Mouse (Mus musculus): ENCODE results near the gene Rps12-ps3. TPM values are rescaled to one million over a fixed set of nuclear protein-coding genes. Genes with fewer than 3 reads are reported as not detected.

Gene Rps12-ps3
- total and polyA plus RNA-seq, 3 experiments, result 662 to 4,283 TPM; not detected in 1

DNA sequence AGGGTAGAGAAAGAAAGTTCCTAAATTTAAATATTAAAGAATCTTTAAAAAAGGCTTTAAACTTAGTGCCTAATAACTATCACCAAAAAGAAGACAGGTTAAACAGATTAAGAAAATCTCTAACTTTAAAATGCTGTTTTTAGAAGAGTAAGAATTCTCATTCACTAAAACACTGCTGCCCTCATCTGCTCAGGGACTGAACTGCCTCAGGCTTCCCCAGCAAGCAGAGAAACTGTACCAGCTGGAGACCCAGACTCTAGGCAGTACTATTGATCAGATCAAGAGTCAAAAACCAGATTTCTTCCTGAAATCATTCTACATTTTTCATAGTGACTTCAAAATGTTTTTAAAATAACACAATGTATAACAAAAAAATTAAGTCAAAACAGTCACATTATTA lies 5.5 kb upstream of the Rps12-ps3 start:
- H3K4me3 ChIP-seq (ENCODE audit: control insufficient read depth in 1 of 2, insufficient read depth in 1 of 2, low read depth in 2 of 2, low read length in 2 of 2), result no peak overlapping the region
- H3K27ac ChIP-seq (ENCODE audit: control insufficient read depth, low read depth, low read length), result no peak overlapping the region
- no peaks in the 10 kb centered on the region for H3K27me3 ChIP-seq (ENCODE audit: control insufficient read depth in 1 of 2, insufficient read depth in 2 of 2, low read length in 2 of 2)
- no peaks in the 10 kb centered on the region for H3K4me1 ChIP-seq (ENCODE audit: control insufficient read depth in 1 of 2, insufficient read depth in 2 of 2, low read length in 2 of 2)
- TF ChIP-seq CTCF (IDR thresholded peaks at IDR 0.05 in 2 of 3, conservative IDR thresholded peaks at IDR 0.05 in 1 of 3; ENCODE audit: control insufficient read depth in 1 of 3, insufficient read depth in 1 of 3, low read depth in 2 of 3, low read length in 3 of 3, poor library complexity in 1 of 3, severe bottlenecking in 1 of 3), result peak; percentile 28 to 61 (median 41); a peak in 5 of 6 replicates
- peak; percentile 47 for TF ChIP-seq SMC3 (IDR thresholded peaks at IDR 0.05; ENCODE audit: low read depth, low read length)
- peak; percentile 41 for TF ChIP-seq RAD21 (IDR thresholded peaks at IDR 0.05; ENCODE audit: low read depth, low read length)
- TF ChIP-seq ZMIZ1 (IDR thresholded peaks at IDR 0.05; ENCODE audit: low read depth, low read length), result no peak
- peak; percentile 24 for TF ChIP-seq ZC3H11A (IDR thresholded peaks at IDR 0.05; ENCODE audit: low read depth, low read length)
- DNase-seq (ENCODE audit: low read depth, low spot score), result peak; percentile 56
- H3K9ac ChIP-seq (ENCODE audit: control insufficient read depth, low read depth, low read length, poor library complexity, severe bottlenecking), result no peak overlapping the region
- H3K36me3 ChIP-seq (ENCODE audit: control insufficient read depth in 1 of 2, insufficient read depth in 2 of 2, low read length in 2 of 2), result peaks cover 20 to 79% of the 10 kb centered on the region in 2 experiments
- peaks cover 55% of the 10 kb centered on the region for H3K79me2 ChIP-seq (ENCODE audit: control insufficient read depth, insufficient read depth, low read length, poor library complexity)
- no peaks in the 10 kb centered on the region for H3K9me3 ChIP-seq (replicated peaks; ENCODE audit: insufficient read depth, low read length)

DNA sequence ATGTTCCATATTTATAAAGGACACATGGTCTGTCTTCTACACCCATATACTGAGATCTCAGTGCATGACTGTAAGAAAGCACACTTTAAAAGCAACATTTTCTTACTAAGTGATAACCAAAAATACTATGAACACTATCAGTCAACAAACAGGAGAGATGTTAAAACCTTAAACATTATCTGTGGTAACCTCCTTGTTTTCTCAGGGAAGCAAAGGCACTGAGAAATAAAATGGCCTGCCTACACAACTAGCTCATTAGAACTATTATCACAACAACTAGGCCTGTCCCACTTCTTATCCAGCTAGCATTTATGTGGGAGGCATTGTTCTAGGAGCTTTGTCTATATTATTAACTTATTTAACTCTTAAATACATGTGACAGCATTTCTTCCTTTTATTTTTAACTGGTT lies 8.7 kb downstream of the Rps12-ps3 start:
- no peak overlapping the region for H3K27ac ChIP-seq (ENCODE audit: control insufficient read depth, low read depth, low read length)
- H3K9ac ChIP-seq (ENCODE audit: control insufficient read depth, low read depth, low read length, poor library complexity, severe bottlenecking), result no peak overlapping the region
- H3K9me3 ChIP-seq (replicated peaks; ENCODE audit: insufficient read depth, low read length), result no peaks in the 10 kb centered on the region
- DNase-seq (ENCODE audit: low read depth, low spot score), result peak; percentile 82
- no peak overlapping the region for H3K4me3 ChIP-seq (ENCODE audit: control insufficient read depth in 1 of 2, insufficient read depth in 1 of 2, low read depth in 2 of 2, low read length in 2 of 2)
- H3K4me1 ChIP-seq (ENCODE audit: control insufficient read depth in 1 of 2, insufficient read depth in 2 of 2, low read length in 2 of 2), result peaks cover 18 to 64% of the 10 kb centered on the region in 2 experiments
- peaks cover 71 to 76% of the 10 kb centered on the region in 2 experiments for H3K36me3 ChIP-seq (ENCODE audit: control insufficient read depth in 1 of 2, insufficient read depth in 2 of 2, low read length in 2 of 2)
- no peaks in the 10 kb centered on the region for H3K27me3 ChIP-seq (ENCODE audit: control insufficient read depth in 1 of 2, insufficient read depth in 2 of 2, low read length in 2 of 2)
- peaks cover 57% of the 10 kb centered on the region for H3K79me2 ChIP-seq (ENCODE audit: control insufficient read depth, insufficient read depth, low read length, poor library complexity)
- TF ChIP-seq MXI1 (IDR thresholded peaks at IDR 0.05; ENCODE audit: low read depth, low read length), result peak; percentile 95
- no peak for TF ChIP-seq UBTF (IDR thresholded peaks at IDR 0.05; ENCODE audit: borderline replicate concordance, insufficient read depth, low read depth, low read length)
- no peak for TF ChIP-seq MAZ (IDR thresholded peaks at IDR 0.05; ENCODE audit: low read depth, low read length)
- TF ChIP-seq CHD1 (IDR thresholded peaks at IDR 0.05; ENCODE audit: low read depth, low read length), result peak; percentile 81; the same call in 1 of the 2 replicates
- TF ChIP-seq CTCF (IDR thresholded peaks at IDR 0.05 in 2 of 3, conservative IDR thresholded peaks at IDR 0.05 in 1 of 3; ENCODE audit: control insufficient read depth in 1 of 3, insufficient read depth in 1 of 3, low read depth in 2 of 3, low read length in 3 of 3, poor library complexity in 1 of 3, severe bottlenecking in 1 of 3), result no peak
- TF ChIP-seq RCOR1 (IDR thresholded peaks at IDR 0.05; ENCODE audit: low read depth, low read length), result peak; percentile 90
- TF ChIP-seq POLR2AphosphoS2 (IDR thresholded peaks at IDR 0.05; ENCODE audit: low read length), result peak; percentile 55; the same call in 1 of the 2 replicates
- peak; percentile 82; the same call in 1 of the 2 replicates for TF ChIP-seq MAFK (IDR thresholded peaks at IDR 0.05; ENCODE audit: borderline replicate concordance, low read depth, low read length)
- peak; percentile 44 for TF ChIP-seq KAT2A (conservative IDR thresholded peaks at IDR 0.05; ENCODE audit: low read depth, low read length)
- no peak; the same call in 1 of the 2 replicates for TF ChIP-seq CHD2 (IDR thresholded peaks at IDR 0.05; ENCODE audit: low read length)
- TF ChIP-seq POLR2AphosphoS5 (IDR thresholded peaks at IDR 0.05; ENCODE audit: borderline replicate concordance, low read depth, low read length), result no peak
- TF ChIP-seq ZNF384 (IDR thresholded peaks at IDR 0.05; ENCODE audit: low read depth, low read length), result no peak
- peak; percentile 64 for TF ChIP-seq HCFC1 (IDR thresholded peaks at IDR 0.05; ENCODE audit: low read depth, low read length)
- TF ChIP-seq E2F4 (IDR thresholded peaks at IDR 0.05; ENCODE audit: borderline replicate concordance, low read depth, low read length), result no peak
- peak; percentile 96 for TF ChIP-seq TAL1 (IDR thresholded peaks at IDR 0.05; ENCODE audit: low read length)
- peak; percentile 82 for TF ChIP-seq MAX (IDR thresholded peaks at IDR 0.05; ENCODE audit: low read length)
- TF ChIP-seq MYB (IDR thresholded peaks at IDR 0.05; ENCODE audit: low read depth, low read length), result peak; percentile 48; the same call in 1 of the 2 replicates
- TF ChIP-seq TCF12 (IDR thresholded peaks at IDR 0.05; ENCODE audit: low read depth, low read length), result peak; percentile 95
- TF ChIP-seq USF2 (IDR thresholded peaks at IDR 0.05; ENCODE audit: borderline replicate concordance in 1 of 2, insufficient read depth in 1 of 2, low read depth in 1 of 2, low read length in 2 of 2), result no peak
- no peak; the same call in 1 of the 2 replicates for TF ChIP-seq USF1 (IDR thresholded peaks at IDR 0.05; ENCODE audit: low read depth, low read length)
- TF ChIP-seq GATA1 (IDR thresholded peaks at IDR 0.05; ENCODE audit: low read depth, low read length), result peak; percentile 94
- TF ChIP-seq MYC (IDR thresholded peaks at IDR 0.05; ENCODE audit: low read depth, low read length), result peak; percentile 71; the same call in 1 of the 2 replicates
- 0 out of 2 replicates have a peak, but pooled peaks have one; percentile 40 for TF ChIP-seq BHLHE40 (IDR thresholded peaks at IDR 0.05; ENCODE audit: borderline replicate concordance, low read depth, low read length)
- no peak for TF ChIP-seq TBP (IDR thresholded peaks at IDR 0.05; ENCODE audit: low read depth, low read length)
- TF ChIP-seq ZC3H11A (IDR thresholded peaks at IDR 0.05; ENCODE audit: low read depth, low read length), result no peak
- TF ChIP-seq GABPA (IDR thresholded peaks at IDR 0.05; ENCODE audit: low read depth, low read length), result no peak
- peak; percentile 72 for TF ChIP-seq ZMIZ1 (IDR thresholded peaks at IDR 0.05; ENCODE audit: low read depth, low read length)
- TF ChIP-seq NRF1 (IDR thresholded peaks at IDR 0.05; ENCODE audit: insufficient read depth, low read depth, low read length, poor library complexity, severe bottlenecking), result no peak
- TF ChIP-seq SMC3 (IDR thresholded peaks at IDR 0.05; ENCODE audit: low read depth, low read length), result 0 out of 2 replicates have a peak, but pooled peaks have one; percentile 6

Measured in MEL (cell line).